In genomic region chr7:45796950-45797349, GRCm38 (mm10) we compare ENCODE assay signal across 9 mouse cellular contexts. TPM values are rescaled to one million over a fixed set of nuclear protein-coding genes. Genes with fewer than 3 reads are reported as not detected.
DNase-seq lines count a peak whose midpoint lies in the region; ATAC-seq and TF ChIP-seq lines count a peak whose summit lies in the region.
"Had no signal": no experiment of that assay in that cellular context is flagged by ENCODE, and none has a peak within 500 bp of the region (broad histone marks: within the 10 kb centered on the region; RNA-seq: fewer than 3 reads in every experiment).

No protein-coding gene starts in this region.

- no peak for ATAC-seq in embryonic facial prominence, embryonic 13.5 days (ENCODE audit: insufficient number of reproducible peaks, insufficient read depth, low FRiP score, low TSS enrichment, low read depth)
- ATAC-seq in midbrain, postnatal 0 days (ENCODE audit: low FRiP score): no peak
- no peak for ATAC-seq in intestine, embryonic 15.5 days
- ATAC-seq: intestine, embryonic 16.5 days had no signal

- H3K9ac ChIP-seq in embryonic facial prominence, embryonic 13.5 days: peak overlapping the region; percentile 78
- H3K9ac ChIP-seq in midbrain, postnatal 0 days (replicated peaks; ENCODE audit: low read length, poor library complexity, severe bottlenecking): peak overlapping the region; percentile 30; the same call in 1 of the 2 replicates
- no peak overlapping the region for H3K9ac ChIP-seq in intestine, embryonic 15.5 days

- peak overlapping the region; percentile 55; the same call in 1 of the 2 replicates for H3K27ac ChIP-seq in layer of hippocampus, adult 2 months
- H3K27ac ChIP-seq in embryonic facial prominence, embryonic 13.5 days: no peak overlapping the region
- no peak overlapping the region for H3K27ac ChIP-seq in limb, embryonic 10.5 days
- 0 out of 2 replicates have a peak overlapping the region, but pooled peaks have one; percentile 2 for H3K27ac ChIP-seq in midbrain, postnatal 0 days (ENCODE audit: low read depth, low read length)
- H3K27ac ChIP-seq in intestine, embryonic 15.5 days: no peak overlapping the region

- peaks cover 45% of the 10 kb centered on the region for H3K36me3 ChIP-seq in embryonic facial prominence, embryonic 13.5 days
- H3K36me3 ChIP-seq in limb, embryonic 10.5 days: peaks cover 58% of the 10 kb centered on the region
- H3K36me3 ChIP-seq in midbrain, postnatal 0 days (ENCODE audit: insufficient read depth, low read length): peaks cover 55% of the 10 kb centered on the region
- no peaks in the 10 kb centered on the region for H3K36me3 ChIP-seq in intestine, embryonic 15.5 days

- H3K4me3 ChIP-seq in layer of hippocampus, adult 2 months: no peak overlapping the region
- no peak overlapping the region for H3K4me3 ChIP-seq in embryonic facial prominence, embryonic 13.5 days
- H3K4me3 ChIP-seq in limb, embryonic 10.5 days: peak overlapping the region; percentile 62; the same call in 1 of the 2 replicates
- H3K4me3 ChIP-seq in midbrain, postnatal 0 days (ENCODE audit: low read depth, low read length): no peak overlapping the region
- H3K4me3 ChIP-seq in intestine, embryonic 15.5 days (replicated peaks): no peak overlapping the region

- peak overlapping the region; percentile 87; the same call in 1 of the 2 replicates for H3K4me2 ChIP-seq in embryonic facial prominence, embryonic 13.5 days
- H3K4me2 ChIP-seq in midbrain, postnatal 0 days (ENCODE audit: low read depth, low read length, poor library complexity, severe bottlenecking): peak overlapping the region; percentile 38; the same call in 1 of the 2 replicates
- no peak overlapping the region for H3K4me2 ChIP-seq in intestine, embryonic 15.5 days (replicated peaks)

- no peak for TF ChIP-seq CTCF in layer of hippocampus, adult 2 months (conservative IDR thresholded peaks at IDR 0.05)
- no peak for TF ChIP-seq CTCF in midbrain, postnatal 0 days (IDR thresholded peaks at IDR 0.05)

- peaks cover 40% of the 10 kb centered on the region for H3K27me3 ChIP-seq in embryonic facial prominence, embryonic 13.5 days
- H3K27me3 ChIP-seq in limb, embryonic 10.5 days (ENCODE audit: low read depth, poor library complexity, severe bottlenecking): peaks cover 84% of the 10 kb centered on the region
- H3K27me3 ChIP-seq in midbrain, postnatal 0 days (ENCODE audit: insufficient read depth, low read length): no peaks in the 10 kb centered on the region
- peaks cover 13% of the 10 kb centered on the region; the same call in 1 of the 2 replicates for H3K27me3 ChIP-seq in intestine, embryonic 15.5 days (replicated peaks)

- H3K4me1 ChIP-seq in embryonic facial prominence, embryonic 13.5 days: peaks cover 34% of the 10 kb centered on the region
- H3K4me1 ChIP-seq in limb, embryonic 10.5 days: peaks cover 33% of the 10 kb centered on the region
- no peaks in the 10 kb centered on the region for H3K4me1 ChIP-seq in midbrain, postnatal 0 days (ENCODE audit: insufficient read depth, low read length)
- H3K4me1 ChIP-seq in intestine, embryonic 15.5 days (replicated peaks): peaks cover 28% of the 10 kb centered on the region

- no peaks in the 10 kb centered on the region for H3K9me3 ChIP-seq in embryonic facial prominence, embryonic 13.5 days
- H3K9me3 ChIP-seq in limb, embryonic 10.5 days (replicated peaks): no peaks in the 10 kb centered on the region
- no peaks in the 10 kb centered on the region for H3K9me3 ChIP-seq in midbrain, postnatal 0 days (ENCODE audit: low read length)
- no peaks in the 10 kb centered on the region for H3K9me3 ChIP-seq in intestine, embryonic 15.5 days

- 45% methylated on average over 6 of the region's 6 CpGs for WGBS in embryonic facial prominence, embryonic 13.5 days
- 46% methylated on average over 6 of the region's 6 CpGs for WGBS in limb, embryonic 10.5 days
- WGBS in midbrain, postnatal 0 days: 37% methylated on average over 6 of the region's 6 CpGs
- WGBS in intestine, embryonic 15.5 days: 54% methylated on average over 6 of the region's 6 CpGs

- DNase-seq in layer of hippocampus, adult 2 months (ENCODE audit: low spot score in 2 of 2): no peak
- no peak for DNase-seq in layer of hippocampus, postnatal 36 days
- no peak for DNase-seq in limb, embryonic 10.5 days (ENCODE audit: low spot score)
- no peak for DNase-seq in midbrain, postnatal 0 days (ENCODE audit: low spot score)
- no peak for DNase-seq in urinary bladder, postnatal 25 days (ENCODE audit: low spot score)

RNA-seq across cellular contexts. Expression of gene Sult2b1, which starts 12.5 kb away (rescaled TPM):
- total RNA-seq in layer of hippocampus, adult 2 months (2021): 1 to 10 TPM; 7.1 to 9.7 TPM
- 1 to 10 TPM; 6.3 to 7.0 TPM for total RNA-seq in layer of hippocampus, postnatal 36 days (2021)
- 7.7 and 8.4 TPM in 2 replicates for polyA plus RNA-seq in embryonic facial prominence, embryonic 13.5 days (2015; fragmentation: Nextera tagmentation; extraction: Ambion mirVana)
- 1.8 and 2.1 TPM in 2 replicates for polyA plus RNA-seq in limb, embryonic 10.5 days (2016; fragmentation: Nextera tagmentation; extraction: Ambion mirVana)
- total RNA-seq in midbrain, postnatal 0 days (2014; rRNA removed): 5.0 and 5.1 TPM in 2 replicates
- 5.6 and 6.1 TPM in 2 replicates for polyA plus RNA-seq in midbrain, postnatal 0 days (2015; fragmentation: Nextera tagmentation; extraction: Ambion mirVana)
- 2.8 and 2.9 TPM in 2 replicates for polyA plus RNA-seq in intestine, embryonic 15.5 days (2015; fragmentation: Nextera tagmentation; extraction: Ambion mirVana)
- total RNA-seq: heart, adult 8-10 months had no signal

RNA-seq across cellular contexts. Expression of gene Lmtk3, which starts 13.4 kb away (rescaled TPM):
- total RNA-seq in layer of hippocampus, adult 2 months (2021): 100 to 1,000 TPM; 302 to 329 TPM
- total RNA-seq in layer of hippocampus, postnatal 36 days (2021): 100 to 1,000 TPM; 285 to 298 TPM
- 4.1 and 4.2 TPM in 2 replicates for polyA plus RNA-seq in embryonic facial prominence, embryonic 13.5 days (2015; fragmentation: Nextera tagmentation; extraction: Ambion mirVana)
- 2.2 and 3.2 TPM in 2 replicates for polyA plus RNA-seq in limb, embryonic 10.5 days (2016; fragmentation: Nextera tagmentation; extraction: Ambion mirVana)
- total RNA-seq in midbrain, postnatal 0 days (2014; rRNA removed): 170 and 172 TPM in 2 replicates
- 13.7 and 19.1 TPM in 2 replicates for polyA plus RNA-seq in midbrain, postnatal 0 days (2015; fragmentation: Nextera tagmentation; extraction: Ambion mirVana)
- polyA plus RNA-seq in intestine, embryonic 15.5 days (2015; fragmentation: Nextera tagmentation; extraction: Ambion mirVana): 0.43 and 0.90 TPM in 2 replicates

RNA-seq across cellular contexts. Expression of gene Cyth2, which starts 17.4 kb away (rescaled TPM):
- 100 to 1,000 TPM; 144 to 149 TPM for total RNA-seq in layer of hippocampus, adult 2 months (2021)
- total RNA-seq in layer of hippocampus, postnatal 36 days (2021): 100 to 1,000 TPM; 138 to 150 TPM
- 133 and 138 TPM in 2 replicates for polyA plus RNA-seq in embryonic facial prominence, embryonic 13.5 days (2015; fragmentation: Nextera tagmentation; extraction: Ambion mirVana)
- polyA plus RNA-seq in limb, embryonic 10.5 days (2016; fragmentation: Nextera tagmentation; extraction: Ambion mirVana): 170 TPM in 2 replicates
- 210 and 223 TPM in 2 replicates for total RNA-seq in midbrain, postnatal 0 days (2014; rRNA removed)
- polyA plus RNA-seq in midbrain, postnatal 0 days (2015; fragmentation: Nextera tagmentation; extraction: Ambion mirVana): 219 and 236 TPM in 2 replicates
- polyA plus RNA-seq in intestine, embryonic 15.5 days (2015; fragmentation: Nextera tagmentation; extraction: Ambion mirVana): 89.0 and 92.0 TPM in 2 replicates

RNA-seq across cellular contexts. Expression of gene Kcnj14, which starts 27.6 kb away (rescaled TPM):
- 1 to 10 TPM; 1.6 to 1.9 TPM for total RNA-seq in layer of hippocampus, adult 2 months (2021)
- total RNA-seq in layer of hippocampus, postnatal 36 days (2021): 1 to 10 TPM; 1.6 to 2.4 TPM
- 2.2 TPM in 2 replicates for polyA plus RNA-seq in embryonic facial prominence, embryonic 13.5 days (2015; fragmentation: Nextera tagmentation; extraction: Ambion mirVana)
- polyA plus RNA-seq in limb, embryonic 10.5 days (2016; fragmentation: Nextera tagmentation; extraction: Ambion mirVana): 1.2 and 1.4 TPM in 2 replicates
- total RNA-seq in midbrain, postnatal 0 days (2014; rRNA removed): 0.71 and 2.1 TPM in 2 replicates
- polyA plus RNA-seq in midbrain, postnatal 0 days (2015; fragmentation: Nextera tagmentation; extraction: Ambion mirVana): 1.5 TPM in 2 replicates
- polyA plus RNA-seq in intestine, embryonic 15.5 days (2015; fragmentation: Nextera tagmentation; extraction: Ambion mirVana): 0.88 and 1.0 TPM in 2 replicates

RNA-seq across cellular contexts. Expression of gene Grwd1, which starts 33.8 kb away (rescaled TPM):
- 10 to 100 TPM; 20.5 to 22.7 TPM for total RNA-seq in layer of hippocampus, adult 2 months (2021)
- total RNA-seq in layer of hippocampus, postnatal 36 days (2021): 10 to 100 TPM; 19.9 to 22.6 TPM
- 62.7 and 74.0 TPM in 2 replicates for polyA plus RNA-seq in embryonic facial prominence, embryonic 13.5 days (2015; fragmentation: Nextera tagmentation; extraction: Ambion mirVana)
- polyA plus RNA-seq in limb, embryonic 10.5 days (2016; fragmentation: Nextera tagmentation; extraction: Ambion mirVana): 116 and 156 TPM in 2 replicates
- 31.3 and 34.2 TPM in 2 replicates for total RNA-seq in midbrain, postnatal 0 days (2014; rRNA removed)
- 48.7 and 52.9 TPM in 2 replicates for polyA plus RNA-seq in midbrain, postnatal 0 days (2015; fragmentation: Nextera tagmentation; extraction: Ambion mirVana)
- polyA plus RNA-seq in intestine, embryonic 15.5 days (2015; fragmentation: Nextera tagmentation; extraction: Ambion mirVana): 67.1 and 71.3 TPM in 2 replicates

Comparison
In these comparisons a context has a peak if more than half of its experiments do, and no peak if none do; other contexts are left out.
1. H3K27ac ChIP-seq: peak in layer of hippocampus, adult 2 months (single experiment) and midbrain, postnatal 0 days (single experiment); none in embryonic facial prominence, embryonic 13.5 days (single experiment), limb, embryonic 10.5 days (single experiment) and intestine, embryonic 15.5 days (single experiment).